Mouse (Mus musculus) ES-E14 (cell line): ENCODE results near the gene Clic4. TPM values are rescaled to one million over a fixed set of nuclear protein-coding genes. Genes with fewer than 3 reads are reported as not detected.

Experiments used
- DNase-seq: peaks from one replicate; pipeline ENCODE4 v3.0.0-alpha.2; 2013; ENCODE audit warnings: low read depth, low spot score
- H3K27ac ChIP-seq: 2 replicates; pipeline ENCODE4 v1.5.1; 2012; ENCODE audit warnings: low read depth, mild to moderate bottlenecking, low read length, moderate library complexity, mixed read lengths; ENCODE audit not compliant: poor library complexity, insufficient read depth, severe bottlenecking
- H3K36me3 ChIP-seq: 2 replicates; pipeline ENCODE4 v1.6.1; 2012; ENCODE audit warnings: mild to moderate bottlenecking, low read length, moderate library complexity, mixed read lengths; ENCODE audit not compliant: control insufficient read depth, poor library complexity, insufficient read depth, severe bottlenecking
- H3K4me1 ChIP-seq, 2 experiments: fragments of 150-350 bp in 1 of 2; sonication (generic) in 1 of 2; 2 replicates each; pipeline ENCODE4 v1.6.1; 2012; ENCODE audit warnings: low read length in 2 of 2, mild to moderate bottlenecking in 1 of 2, mixed read lengths in 1 of 2; ENCODE audit not compliant: control insufficient read depth in 2 of 2, insufficient read depth in 2 of 2, poor library complexity in 1 of 2
- H3K4me3 ChIP-seq, 2 experiments: fragments of 150-350 bp in 1 of 2; sonication (generic) in 1 of 2; 2 replicates each; pipeline ENCODE4 v1.5.1; 2012; ENCODE audit warnings: low read length in 2 of 2, low read depth in 1 of 2, mild to moderate bottlenecking in 1 of 2, mixed read lengths in 1 of 2; ENCODE audit not compliant: insufficient read depth in 1 of 2, poor library complexity in 1 of 2, severe bottlenecking in 1 of 2
- H3K9ac ChIP-seq: 2 replicates; pipeline ENCODE4 v1.6.1; 2012; ENCODE audit warnings: low read depth, mild to moderate bottlenecking, low read length, mixed read lengths; ENCODE audit not compliant: poor library complexity, insufficient read depth, severe bottlenecking
- H3K9me3 ChIP-seq: fragments of 150-350 bp; sonication (generic); 2 replicates; pipeline ENCODE4 v1.6.1; 2012; ENCODE audit warnings: low read depth, mild to moderate bottlenecking, low read length; ENCODE audit not compliant: control insufficient read depth, insufficient read depth
- CHD2 ChIP-seq: IDR thresholded peaks from 2 replicates; pipeline ENCODE4 v1.6.1; 2014; ENCODE audit warnings: mild to moderate bottlenecking, low read depth, low read length, inconsistent platforms
- HCFC1 ChIP-seq: IDR thresholded peaks from 2 replicates; pipeline ENCODE4 v1.6.1; 2012; ENCODE audit warnings: low read length, inconsistent platforms, borderline replicate concordance; ENCODE audit not compliant: insufficient read depth
- MAFK ChIP-seq: IDR thresholded peaks from 2 replicates; pipeline ENCODE4 v1.6.1; 2014; ENCODE audit warnings: mild to moderate bottlenecking, low read depth, low read length, inconsistent platforms; ENCODE audit not compliant: insufficient read depth
- ZC3H11A ChIP-seq: IDR thresholded peaks from 2 replicates; pipeline ENCODE4 v1.6.1; 2012; ENCODE audit warnings: low read depth, mild to moderate bottlenecking, inconsistent platforms, low read length, borderline replicate concordance
- ZNF384 ChIP-seq: IDR thresholded peaks from 2 replicates; pipeline ENCODE4 v1.6.1; 2012; ENCODE audit warnings: low read depth, low read length, inconsistent platforms
- in situ Hi-C, 2 experiments: fragments of 600-800 bp; cut with MboI; formaldehyde crosslinking; loops; one replicate each; pipeline ENCODE4 v1.15.1; 2025; ENCODE audit warnings: low sequenced_read_pairs in 2 of 2, inconsistent platforms in 1 of 2; ENCODE audit not compliant: unreplicated experiment in 2 of 2
- total RNA-seq: library from RNA; depleted of rRNA; stranded (reverse); fragments of 300-350 nt; gene quantifications from 2 replicates; pipeline ENCODE4 v1.2.3, GENCODE M21; 2012

The Clic4 gene
- total RNA-seq, 1 experiment: 69.3 TPM

DNA sequence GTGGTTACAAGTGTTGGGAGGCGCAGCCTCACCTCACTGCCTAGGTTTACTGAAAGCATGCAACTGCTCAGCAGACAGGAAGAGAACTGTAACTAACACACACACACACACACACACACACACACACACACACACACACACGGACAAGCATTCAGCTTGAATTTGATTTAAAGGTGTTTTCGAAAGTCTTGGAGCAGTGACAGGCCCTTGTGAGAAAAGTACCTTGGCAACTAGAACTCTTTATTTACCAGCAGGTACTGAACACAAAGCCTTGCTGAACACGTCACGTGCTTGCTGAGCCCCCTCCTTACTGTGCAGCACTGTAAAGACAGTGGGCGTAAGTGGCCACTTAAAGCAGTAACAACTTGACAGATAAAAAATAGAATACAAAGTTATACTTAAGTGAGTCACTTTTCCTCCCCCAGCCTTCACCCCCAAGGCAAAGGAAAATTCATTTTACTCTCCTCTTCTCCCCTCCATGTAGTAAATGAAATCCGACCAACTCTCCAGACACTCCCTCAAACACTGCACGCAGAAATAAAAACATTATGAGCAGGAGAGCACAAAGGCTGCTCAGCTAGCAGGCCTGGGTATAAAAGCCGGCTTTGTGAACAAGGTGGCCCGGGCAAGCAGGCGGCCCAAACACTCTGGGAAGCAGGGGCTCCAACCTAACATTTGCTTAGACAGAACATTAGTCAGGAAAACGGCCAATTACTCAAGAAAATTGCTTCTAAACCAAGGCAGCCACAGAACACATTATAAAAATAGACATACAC lies 50.8 kb downstream of the Clic4 start:
- Histone ChIP-seq H3K4me3 (no peak overlapping the region), H3K9ac (no peak overlapping the region), H3K4me1 (no peaks in the 10 kb centered on the region), H3K36me3 (peaks cover 35% of the 10 kb centered on the region), H3K9me3 (no peaks in the 10 kb centered on the region), H3K27ac (no peak overlapping the region)
- in situ Hi-C loops: no loop called here
- no peak for DNase-seq
- TF ChIP-seq HCFC1 (no peak), MAFK (no peak), ZC3H11A (no peak), ZNF384 (no peak), CHD2 (no peak)

DNA sequence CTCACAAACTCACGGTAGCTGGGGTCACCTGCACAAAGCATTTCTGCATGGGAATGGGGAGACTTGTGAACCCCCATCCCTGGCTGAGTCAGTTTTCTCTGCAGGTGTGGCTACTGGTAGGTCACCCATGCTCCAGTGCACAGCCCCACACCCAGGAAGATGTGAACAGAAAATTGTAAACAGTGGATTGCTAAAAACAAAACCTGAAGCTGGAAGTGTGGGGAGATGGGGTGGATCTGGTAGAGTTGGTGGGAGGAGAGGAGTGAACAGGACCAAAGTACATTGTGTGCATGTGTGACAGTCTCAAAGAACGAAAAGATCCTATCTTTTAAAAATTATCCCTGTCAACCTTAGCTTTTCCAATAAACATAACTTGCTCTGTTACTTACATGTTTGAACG lies 52.0 kb downstream of the Clic4 start:
- Histone ChIP-seq H3K9me3 (no peaks in the 10 kb centered on the region), H3K4me1 (peaks cover 0 to 6% of the 10 kb centered on the region in 2 experiments; a peak in 1 of 4 replicates), H3K4me3 (no peak overlapping the region), H3K9ac (no peak overlapping the region), H3K27ac (no peak overlapping the region), H3K36me3 (peaks cover 43% of the 10 kb centered on the region)
- in situ Hi-C loops: no loop called here
- TF ChIP-seq HCFC1 (no peak), ZNF384 (no peak), MAFK (no peak), ZC3H11A (no peak), CHD2 (no peak)
- DNase-seq: no peak

DNA sequence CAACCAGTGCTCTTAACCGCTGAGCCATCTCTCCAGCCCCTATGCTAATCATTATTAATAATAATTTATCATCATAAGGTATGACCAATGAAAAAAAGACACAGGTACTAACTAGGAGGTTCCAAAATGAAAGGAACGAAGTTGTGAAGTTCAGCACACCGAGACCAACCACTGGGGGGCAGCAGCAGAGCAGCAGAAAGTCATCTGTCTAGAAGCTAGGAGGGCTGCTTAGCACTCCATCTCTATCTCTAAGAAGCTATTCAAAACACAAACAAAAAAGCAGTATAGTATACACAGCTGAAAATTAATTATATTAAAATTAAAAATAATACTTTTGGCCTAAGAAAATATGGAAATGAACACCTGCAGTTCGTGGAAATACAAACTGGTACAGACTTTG lies 53.0 kb downstream of the Clic4 start:
- in situ Hi-C loops: loop anchor here in 1 of 2 experiments (10.0 kb wide), 1 partner anchor 95 kb away; no protein-coding TSS in a partner anchor
- no peak for TF ChIP-seq HCFC1
- TF ChIP-seq ZC3H11A: no peak
- TF ChIP-seq CHD2: no peak
- TF ChIP-seq ZNF384: no peak
- no peak for TF ChIP-seq MAFK
- Histone ChIP-seq H3K4me1 (peaks cover 0 to 9% of the 10 kb centered on the region in 2 experiments; a peak in 1 of 4 replicates), H3K36me3 (peaks cover 46% of the 10 kb centered on the region), H3K9me3 (no peaks in the 10 kb centered on the region), H3K4me3 (no peak overlapping the region), H3K27ac (no peak overlapping the region), H3K9ac (no peak overlapping the region)
- DNase-seq: peak; percentile 44

DNA sequence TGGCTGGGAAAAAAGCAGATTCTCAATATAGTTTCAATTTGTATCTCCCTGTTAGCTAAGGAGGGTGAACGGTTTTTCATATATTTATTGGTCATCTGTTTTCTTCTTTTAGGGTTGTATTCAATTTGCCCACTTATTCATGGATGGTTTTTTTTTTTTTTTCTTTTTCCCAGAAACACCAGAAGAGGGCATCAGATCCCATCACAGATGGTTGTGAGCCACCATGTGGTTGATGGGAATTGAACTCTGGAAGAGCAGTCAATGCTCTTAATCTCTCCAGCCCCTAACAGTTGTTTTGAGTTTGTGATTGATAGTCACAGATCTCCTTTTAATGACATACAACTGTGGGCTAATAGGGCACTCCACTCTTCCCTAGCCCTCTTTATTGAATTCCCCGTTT lies 62.8 kb downstream of the Clic4 start:
- DNase-seq: no peak
- Histone ChIP-seq H3K4me1 (no peaks in the 10 kb centered on the region), H3K9ac (no peak overlapping the region), H3K27ac (no peak overlapping the region), H3K4me3 (no peak overlapping the region), H3K9me3 (no peaks in the 10 kb centered on the region), H3K36me3 (peaks cover 4% of the 10 kb centered on the region; the same call in 1 of the 2 replicates)
- TF ChIP-seq ZNF384 (peak; percentile 82), MAFK (no peak)
- in situ Hi-C loops: loop anchor here in 1 of 2 experiments (5.0 to 10.0 kb wide), 2 partner anchors 105 to 268 kb away; no protein-coding TSS in a partner anchor
